Comparison of ENCODE assay signal across 7 mouse cellular contexts in genomic region chr19:10341152-10341551, GRCm38 (mm10). TPM values are rescaled to one million over a fixed set of nuclear protein-coding genes. Genes with fewer than 3 reads are reported as not detected.
DNase-seq lines count a peak whose midpoint lies in the region; ATAC-seq and TF ChIP-seq lines count a peak whose summit lies in the region.

No protein-coding gene starts in this region.

- H3K4me2 ChIP-seq in forebrain, embryonic 13.5 days = no peak overlapping the region
- H3K4me2 ChIP-seq in hindbrain, postnatal 0 days (ENCODE audit: low read depth, low read length) = no peak overlapping the region
- no peak overlapping the region for H3K4me2 ChIP-seq in lung, postnatal 0 days (replicated peaks; ENCODE audit: low read depth, low read length)

- no peak overlapping the region for H3K4me3 ChIP-seq in forebrain, embryonic 13.5 days
- no peak overlapping the region for H3K4me3 ChIP-seq in hindbrain, postnatal 0 days (ENCODE audit: low read length)
- H3K4me3 ChIP-seq in lung, postnatal 0 days (ENCODE audit: low read depth, low read length) = no peak overlapping the region
- H3K4me3 ChIP-seq in small intestine, adult 2 months (ENCODE audit: low read depth, low read length) = no peak overlapping the region

- no peaks in the 10 kb centered on the region for H3K9me3 ChIP-seq in forebrain, embryonic 13.5 days (replicated peaks)
- H3K9me3 ChIP-seq in hindbrain, postnatal 0 days (ENCODE audit: low read length) = no peaks in the 10 kb centered on the region
- no peaks in the 10 kb centered on the region for H3K9me3 ChIP-seq in lung, postnatal 0 days (ENCODE audit: low read length)

- ATAC-seq in forebrain, embryonic 13.5 days = peak; percentile 28
- ATAC-seq in hindbrain, postnatal 0 days = peak; percentile 36; the same call in 1 of the 2 replicates
- ATAC-seq in lung, postnatal 0 days = no peak

- TF ChIP-seq EP300 in lung, postnatal 0 days (IDR thresholded peaks at IDR 0.05) = no peak

- DNase-seq in urinary bladder, postnatal 25 days (ENCODE audit: low spot score) = peak; percentile 43
- DNase-seq in urinary bladder, adult 2 months (ENCODE audit: low spot score) = no peak
- DNase-seq in brain, embryonic 14.5 days (ENCODE audit: low read depth) = peak; percentile 84
- peak; percentile 85 for DNase-seq in hindbrain, postnatal 0 days (ENCODE audit: low spot score)
- peak; percentile 56 for DNase-seq in lung, postnatal 0 days (ENCODE audit: low spot score)

- peaks cover 30% of the 10 kb centered on the region for H3K4me1 ChIP-seq in forebrain, embryonic 13.5 days
- peaks cover 12% of the 10 kb centered on the region; the same call in 1 of the 2 replicates for H3K4me1 ChIP-seq in hindbrain, postnatal 0 days (ENCODE audit: insufficient read depth, low read length)
- H3K4me1 ChIP-seq in lung, postnatal 0 days (ENCODE audit: insufficient read depth, low read depth, low read length) = no peaks in the 10 kb centered on the region
- H3K4me1 ChIP-seq in small intestine, adult 2 months (ENCODE audit: control insufficient read depth, insufficient read depth, insufficient read length, low read length) = no peaks in the 10 kb centered on the region

- H3K9ac ChIP-seq in forebrain, embryonic 13.5 days = no peak overlapping the region
- H3K9ac ChIP-seq in hindbrain, postnatal 0 days (replicated peaks; ENCODE audit: low read length) = no peak overlapping the region
- no peak overlapping the region for H3K9ac ChIP-seq in lung, postnatal 0 days (replicated peaks; ENCODE audit: low read depth)

- no peaks in the 10 kb centered on the region for H3K36me3 ChIP-seq in forebrain, embryonic 13.5 days (ENCODE audit: poor library complexity, severe bottlenecking)
- no peaks in the 10 kb centered on the region for H3K36me3 ChIP-seq in hindbrain, postnatal 0 days (ENCODE audit: insufficient read depth, low read length)
- no peaks in the 10 kb centered on the region for H3K36me3 ChIP-seq in lung, postnatal 0 days (ENCODE audit: insufficient read depth, low read length)
- H3K36me3 ChIP-seq in small intestine, adult 2 months (ENCODE audit: control insufficient read depth, insufficient read depth, low read length) = no peaks in the 10 kb centered on the region

- H3K27me3 ChIP-seq in forebrain, embryonic 13.5 days = peaks cover 13% of the 10 kb centered on the region; the same call in 1 of the 2 replicates
- 0 out of 2 replicates have a peak, but pooled peaks cover 4% of the 10 kb centered on the region for H3K27me3 ChIP-seq in hindbrain, postnatal 0 days (ENCODE audit: insufficient read depth, low read length)
- 0 out of 2 replicates have a peak, but pooled peaks cover 3% of the 10 kb centered on the region for H3K27me3 ChIP-seq in lung, postnatal 0 days (replicated peaks; ENCODE audit: insufficient read depth, low read length)
- no peaks in the 10 kb centered on the region; the same call in 1 of the 2 replicates for H3K27me3 ChIP-seq in small intestine, adult 2 months (ENCODE audit: control insufficient read depth, insufficient read depth, low read length)

- peak; percentile 94 for TF ChIP-seq CTCF in brain, embryonic 14.5 days (IDR thresholded peaks at IDR 0.05; ENCODE audit: borderline replicate concordance, extremely low read depth, insufficient read depth, insufficient read length)
- TF ChIP-seq CTCF in hindbrain, postnatal 0 days (IDR thresholded peaks at IDR 0.05; ENCODE audit: low read depth) = peak; percentile 92
- TF ChIP-seq CTCF in lung, postnatal 0 days (IDR thresholded peaks at IDR 0.05) = peak; percentile 89
- peak; percentile 89 for TF ChIP-seq CTCF in small intestine, adult 2 months (IDR thresholded peaks at IDR 0.05; ENCODE audit: extremely low read depth, insufficient read length, insufficient replicate concordance, low read depth, low read length)

- peak overlapping the region; percentile 82 for H3K27ac ChIP-seq in forebrain, embryonic 13.5 days
- H3K27ac ChIP-seq in hindbrain, postnatal 0 days = 0 out of 2 replicates have a peak overlapping the region, but pooled peaks have one; percentile 51
- no peak overlapping the region for H3K27ac ChIP-seq in lung, postnatal 0 days (ENCODE audit: low read length)
- no peak overlapping the region for H3K27ac ChIP-seq in small intestine, adult 2 months (ENCODE audit: insufficient read depth, low read depth, low read length)

- 19% methylated on average over 11 of the region's 11 CpGs for WGBS in forebrain, embryonic 13.5 days
- WGBS in hindbrain, postnatal 0 days = 17% methylated on average over 11 of the region's 11 CpGs
- WGBS in lung, postnatal 0 days = 17% methylated on average over 11 of the region's 11 CpGs
- 17% methylated on average over 11 of the region's 11 CpGs for WGBS in small intestine, adult 2 months

- TF ChIP-seq POLR2A in brain, embryonic 14.5 days (IDR thresholded peaks at IDR 0.05; ENCODE audit: borderline replicate concordance, extremely low read depth, insufficient read depth, insufficient read length, poor library complexity, severe bottlenecking) = no peak
- no peak for TF ChIP-seq POLR2A in small intestine, adult 2 months (IDR thresholded peaks at IDR 0.05; ENCODE audit: low read depth, low read length)

RNA-seq across cellular contexts. Expression of gene Dagla, which starts 36.5 kb away (rescaled TPM):
- polyA plus RNA-seq in urinary bladder, adult 2 months (2012; rRNA removed) = 5.5 and 6.4 TPM in 2 replicates
- polyA plus RNA-seq in brain, embryonic 14.5 days (2012; rRNA removed) = 20.2 and 24.8 TPM in 2 replicates
- 3.2 TPM in 2 replicates for polyA plus RNA-seq in forebrain, embryonic 13.5 days (2015; fragmentation: Nextera tagmentation; extraction: Ambion mirVana)
- 33.7 and 35.0 TPM in 2 replicates for total RNA-seq in hindbrain, postnatal 0 days (2014; rRNA removed)
- polyA plus RNA-seq in hindbrain, postnatal 0 days (2015; fragmentation: Nextera tagmentation; extraction: Ambion mirVana) = 9.0 and 10.9 TPM in 2 replicates
- polyA plus RNA-seq in lung, postnatal 0 days (2015; fragmentation: Nextera tagmentation; extraction: Ambion mirVana) = 1.2 and 1.4 TPM in 2 replicates
- 5.6 and 8.7 TPM in 2 replicates for polyA plus RNA-seq in small intestine, adult 2 months (2012; rRNA removed)

RNA-seq across cellular contexts. Expression of gene Syt7, which starts 47.7 kb away (rescaled TPM):
- polyA plus RNA-seq in urinary bladder, adult 2 months (2012; rRNA removed) = 1.2 TPM in 2 replicates
- 50.2 and 85.2 TPM in 2 replicates for polyA plus RNA-seq in brain, embryonic 14.5 days (2012; rRNA removed)
- polyA plus RNA-seq in forebrain, embryonic 13.5 days (2015; fragmentation: Nextera tagmentation; extraction: Ambion mirVana) = 4.4 and 5.0 TPM in 2 replicates
- 93.4 and 114 TPM in 2 replicates for total RNA-seq in hindbrain, postnatal 0 days (2014; rRNA removed)
- polyA plus RNA-seq in hindbrain, postnatal 0 days (2015; fragmentation: Nextera tagmentation; extraction: Ambion mirVana) = 11.9 and 17.4 TPM in 2 replicates
- polyA plus RNA-seq in lung, postnatal 0 days (2015; fragmentation: Nextera tagmentation; extraction: Ambion mirVana) = 1.4 and 3.0 TPM in 2 replicates
- polyA plus RNA-seq in small intestine, adult 2 months (2012; rRNA removed) = 2.6 and 10.5 TPM in 2 replicates

Comparison
In these comparisons a context has a peak if more than half of its experiments do, and no peak if none do; other contexts are left out.
1. H3K27ac ChIP-seq: peak in forebrain, embryonic 13.5 days (single experiment) and hindbrain, postnatal 0 days (single experiment); none in lung, postnatal 0 days (single experiment) and small intestine, adult 2 months (single experiment).
2. Peak in every context shown above with its lines, with median percentiles within 50 percentile points of each other: CTCF ChIP-seq.